Mouse (Mus musculus): ENCODE results near the gene Dip2b. TPM values are rescaled to one million over a fixed set of nuclear protein-coding genes. Genes with fewer than 3 reads are reported as not detected.

Dip2b gene
- polyA plus RNA-seq, 2 experiments, result 2.0 to 2.8 TPM

- no peak overlapping the region for H3K4me2 ChIP-seq (ENCODE audit: low read depth)
- no peak for DNase-seq (ENCODE audit: low read depth in 3 of 3, low spot score in 3 of 3)
- no peaks in the 10 kb centered on the region for H3K4me1 ChIP-seq (replicated peaks; ENCODE audit: control insufficient read depth in 2 of 2, insufficient read depth in 2 of 2, low read length in 1 of 2)
- no peak for ATAC-seq (ENCODE audit: insufficient read depth)
- no peak for TF ChIP-seq CTCF (IDR thresholded peaks at IDR 0.05; ENCODE audit: low read depth)
- TF ChIP-seq EP300 (IDR thresholded peaks at IDR 0.05; ENCODE audit: low read depth), result no peak
- 66% methylated on average over 3 of the region's 3 CpGs for whole genome bisulfite sequencing (ENCODE audit: insufficient replicate concordance)
- no peak overlapping the region for H3K27ac ChIP-seq
- no peak overlapping the region for H3K9ac ChIP-seq (replicated peaks)
- no peaks in the 10 kb centered on the region for H3K27me3 ChIP-seq (ENCODE audit: control insufficient read depth, insufficient read depth, low read length)
- H3K9me3 ChIP-seq (ENCODE audit: control insufficient read depth, low read length), result no peaks in the 10 kb centered on the region
- H3K4me3 ChIP-seq (ENCODE audit: insufficient read depth in 1 of 2, low read depth in 2 of 2, low read length in 2 of 2), result no peak overlapping the region
- H3K36me3 ChIP-seq (replicated peaks; ENCODE audit: control insufficient read depth, insufficient read depth, low read depth), result no peaks in the 10 kb centered on the region
Observed at GRCm38 (mm10) chr15:100152321-100152720, 113.9 kb downstream of the Dip2b start.

GRCm38 (mm10) chr15:100153024-100153423, 114.6 kb downstream of the Dip2b start:
- no peak overlapping the region for H3K4me3 ChIP-seq (ENCODE audit: insufficient read depth in 1 of 2, low read depth in 2 of 2, low read length in 2 of 2)
- H3K4me1 ChIP-seq (replicated peaks; ENCODE audit: control insufficient read depth in 2 of 2, insufficient read depth in 2 of 2, low read length in 1 of 2), result no peaks in the 10 kb centered on the region
- DNase-seq (ENCODE audit: low read depth in 3 of 3, low spot score in 3 of 3) (no peak), ATAC-seq (ENCODE audit: insufficient read depth) (no peak)
- TF ChIP-seq CTCF (IDR thresholded peaks at IDR 0.05; ENCODE audit: low read depth) (no peak), EP300 (IDR thresholded peaks at IDR 0.05; ENCODE audit: low read depth) (no peak)
- H3K9me3 ChIP-seq (ENCODE audit: control insufficient read depth, low read length), result no peaks in the 10 kb centered on the region
- H3K4me2 ChIP-seq (ENCODE audit: low read depth), result no peak overlapping the region
- H3K36me3 ChIP-seq (replicated peaks; ENCODE audit: control insufficient read depth, insufficient read depth, low read depth), result no peaks in the 10 kb centered on the region
- 35% methylated on average over 3 of the region's 3 CpGs for WGBS (ENCODE audit: insufficient replicate concordance)
- H3K27ac ChIP-seq, result no peak overlapping the region
- no peaks in the 10 kb centered on the region for H3K27me3 ChIP-seq (ENCODE audit: control insufficient read depth, insufficient read depth, low read length)
- H3K9ac ChIP-seq (replicated peaks), result no peak overlapping the region

- no peak overlapping the region for H3K4me2 ChIP-seq (ENCODE audit: low read depth)
- DNase-seq (ENCODE audit: low read depth in 3 of 3, low spot score in 3 of 3), result no peak
- ATAC-seq (ENCODE audit: insufficient read depth), result no peak
- no peak for TF ChIP-seq CTCF (IDR thresholded peaks at IDR 0.05; ENCODE audit: low read depth)
- no peak for TF ChIP-seq EP300 (IDR thresholded peaks at IDR 0.05; ENCODE audit: low read depth)
- no peak overlapping the region for H3K4me3 ChIP-seq (ENCODE audit: insufficient read depth in 1 of 2, low read depth in 2 of 2, low read length in 2 of 2)
- no peak overlapping the region for H3K27ac ChIP-seq
- no peaks in the 10 kb centered on the region for H3K9me3 ChIP-seq (ENCODE audit: control insufficient read depth, low read length)
- 50% methylated on average over 4 of the region's 4 CpGs for WGBS (ENCODE audit: insufficient replicate concordance)
- H3K36me3 ChIP-seq (replicated peaks; ENCODE audit: control insufficient read depth, insufficient read depth, low read depth), result no peaks in the 10 kb centered on the region
- no peak overlapping the region for H3K9ac ChIP-seq (replicated peaks)
- no peaks in the 10 kb centered on the region for H3K27me3 ChIP-seq (ENCODE audit: control insufficient read depth, insufficient read depth, low read length)
- no peaks in the 10 kb centered on the region for H3K4me1 ChIP-seq (replicated peaks; ENCODE audit: control insufficient read depth in 2 of 2, insufficient read depth in 2 of 2, low read length in 1 of 2)
Observed at GRCm38 (mm10) chr15:100156095-100156707, 117.7 kb downstream of the Dip2b start.

GRCm38 (mm10) chr15:100156781-100157470, 118.5 kb downstream of the Dip2b start:
- Histone ChIP-seq H3K27me3 (ENCODE audit: control insufficient read depth, insufficient read depth, low read length) (no peaks in the 10 kb centered on the region), H3K9ac (replicated peaks) (no peak overlapping the region), H3K27ac (no peak overlapping the region), H3K4me1 (replicated peaks; ENCODE audit: control insufficient read depth in 2 of 2, insufficient read depth in 2 of 2, low read length in 1 of 2) (no peaks in the 10 kb centered on the region), H3K36me3 (replicated peaks; ENCODE audit: control insufficient read depth, insufficient read depth, low read depth) (no peaks in the 10 kb centered on the region), H3K4me3 (ENCODE audit: insufficient read depth in 1 of 2, low read depth in 2 of 2, low read length in 2 of 2) (no peak overlapping the region), H3K4me2 (ENCODE audit: low read depth) (no peak overlapping the region), H3K9me3 (ENCODE audit: control insufficient read depth, low read length) (no peaks in the 10 kb centered on the region)
- 71% methylated on average over 10 of the region's 10 CpGs for WGBS (ENCODE audit: insufficient replicate concordance)
- ATAC-seq (ENCODE audit: insufficient read depth) (no peak), DNase-seq (ENCODE audit: low read depth in 3 of 3, low spot score in 3 of 3) (no peak)
- TF ChIP-seq CTCF (IDR thresholded peaks at IDR 0.05; ENCODE audit: low read depth), result no peak
- no peak for TF ChIP-seq EP300 (IDR thresholded peaks at IDR 0.05; ENCODE audit: low read depth)

- no peak for TF ChIP-seq CTCF (IDR thresholded peaks at IDR 0.05; ENCODE audit: low read depth)
- no peak for TF ChIP-seq EP300 (IDR thresholded peaks at IDR 0.05; ENCODE audit: low read depth)
- Histone ChIP-seq H3K9ac (replicated peaks) (no peak overlapping the region), H3K4me1 (replicated peaks; ENCODE audit: control insufficient read depth in 2 of 2, insufficient read depth in 2 of 2, low read length in 1 of 2) (no peaks in the 10 kb centered on the region), H3K27me3 (ENCODE audit: control insufficient read depth, insufficient read depth, low read length) (no peaks in the 10 kb centered on the region), H3K4me3 (ENCODE audit: insufficient read depth in 1 of 2, low read depth in 2 of 2, low read length in 2 of 2) (no peak overlapping the region), H3K27ac (no peak overlapping the region), H3K4me2 (ENCODE audit: low read depth) (no peak overlapping the region), H3K36me3 (replicated peaks; ENCODE audit: control insufficient read depth, insufficient read depth, low read depth) (no peaks in the 10 kb centered on the region; the same call in 1 of the 2 replicates), H3K9me3 (ENCODE audit: control insufficient read depth, low read length) (no peaks in the 10 kb centered on the region)
- DNase-seq (ENCODE audit: low read depth in 3 of 3, low spot score in 3 of 3), result peak in 1 of 3 experiments; percentile 10
- peak; percentile 63; the same call in 1 of the 2 replicates for ATAC-seq (ENCODE audit: insufficient read depth)
- 52% methylated on average over 10 of the region's 10 CpGs for WGBS (ENCODE audit: insufficient replicate concordance)
Observed at GRCm38 (mm10) chr15:100158985-100159384, 120.5 kb downstream of the Dip2b start.
